Mouse (Mus musculus) lung, embryonic 14.5 days (tissue): Measurements from ENCODE around the gene Jph3. TPM values are rescaled to one million over a fixed set of nuclear protein-coding genes. Genes with fewer than 3 reads are reported as not detected.

Experiments
- ATAC-seq: fragments of 200-750 bp; cut with Nextera tagmentation; 2 replicates; pipeline ENCODE4 v1.8.0; 2017; ENCODE audit warnings: mild to moderate bottlenecking, moderate TSS enrichment, moderate library complexity; ENCODE audit not compliant: insufficient read depth
- DNase-seq: peaks from one replicate; pipeline ENCODE4 v3.0.0-alpha.2; 2015
- H3K27ac ChIP-seq: fragments of 300-500 bp; sonication (generic); 2 replicates; pipeline ENCODE4 v1.5.1; 2014; ENCODE audit warnings: low read depth, mild to moderate bottlenecking, moderate library complexity
- H3K27me3 ChIP-seq: fragments of 300-500 bp; sonication (generic); 2 replicates; pipeline ENCODE4 v1.6.1; 2014; ENCODE audit warnings: low read length, control low read depth; ENCODE audit not compliant: insufficient read depth
- H3K36me3 ChIP-seq: fragments of 300-500 bp; sonication (generic); 2 replicates; pipeline ENCODE4 v1.6.1; 2014; ENCODE audit warnings: control low read depth; ENCODE audit not compliant: insufficient read depth
- H3K4me1 ChIP-seq: fragments of 300-500 bp; sonication (generic); 2 replicates; pipeline ENCODE4 v1.6.1; 2014; ENCODE audit warnings: antibody characterized with exemption, control low read depth; ENCODE audit not compliant: insufficient read depth
- H3K4me2 ChIP-seq: fragments of 300-500 bp; sonication (generic); 2 replicates; pipeline ENCODE4 v1.6.1; 2014; ENCODE audit warnings: mild to moderate bottlenecking
- H3K4me3 ChIP-seq: fragments of 300-500 bp; sonication (generic); 2 replicates; pipeline ENCODE4 v1.5.1; 2014; ENCODE audit warnings: low read depth, low read length
- H3K9ac ChIP-seq: fragments of 300-500 bp; sonication (generic); 2 replicates; pipeline ENCODE4 v1.6.1; 2014
- H3K9me3 ChIP-seq: fragments of 300-500 bp; sonication (generic); 2 replicates; pipeline ENCODE4 v1.6.1; 2016; ENCODE audit warnings: low read depth, low read length, control low read depth
- CTCF ChIP-seq: IDR thresholded peaks from 2 replicates; pipeline ENCODE4 v1.5.1; 2016; ENCODE audit warnings: antibody characterized with exemption, low read depth
- WGBS: fragments of 180-500 bp; shearing (Covaris S2); extraction: QIAGEN DNeasy Blood & Tissue Kit; methylation state at CpG from one replicate; pipeline ENCODE4 v1.1.7; 2014; 5-methylcytosine and 5-hydroxymethylcytosine counted together
- polyA plus RNA-seq: library from polyadenylated mRNA; unstranded; fragments of >200 nt; fragmentation: Nextera tagmentation; extraction: Ambion mirVana; gene quantifications from 2 replicates; pipeline ENCODE4 v1.2.1, GENCODE M21; 2014

Gene Jph3
- 0.22 and 0.42 TPM in 2 replicates for polyA plus RNA-seq

GRCm38 (mm10) chr8:121729323-121729722, at the start of gene Jph3:
Jph3 (plus strand) TSS chr8:121729623.
- Histone ChIP-seq H3K4me3 (peak within 1 kb of the TSS; percentile 43), H3K4me1 (no peaks in the 10 kb centered on the region), H3K9me3 (no peaks in the 10 kb centered on the region; the same call in 1 of the 2 replicates), H3K4me2 (peak within 1 kb of the TSS; percentile 91), H3K27ac (no peak within 1 kb of the TSS), H3K27me3 (peaks cover 54% of the 10 kb centered on the region), H3K36me3 (no peaks in the 10 kb centered on the region), H3K9ac (peak within 1 kb of the TSS; percentile 13; the same call in 1 of the 2 replicates)
- no peak for TF ChIP-seq CTCF
- ATAC-seq, result no peak
- 10% methylated on average over 12 of the region's 12 CpGs for WGBS
- no peak for DNase-seq

- ATAC-seq (no peak), DNase-seq (no peak)
- no peak for TF ChIP-seq CTCF
- no peak overlapping the region for H3K4me3 ChIP-seq
- no peaks in the 10 kb centered on the region for H3K36me3 ChIP-seq
- H3K4me2 ChIP-seq, result no peak overlapping the region
- no peaks in the 10 kb centered on the region for H3K4me1 ChIP-seq
- 80% methylated on average over 4 of the region's 4 CpGs for WGBS
- H3K9me3 ChIP-seq, result no peaks in the 10 kb centered on the region
- H3K9ac ChIP-seq, result no peak overlapping the region
- H3K27ac ChIP-seq, result no peak overlapping the region
- H3K27me3 ChIP-seq, result no peaks in the 10 kb centered on the region; the same call in 1 of the 2 replicates
Observed at GRCm38 (mm10) chr8:121680896-121681295, 48.5 kb upstream of the Jph3 start.

DNA sequence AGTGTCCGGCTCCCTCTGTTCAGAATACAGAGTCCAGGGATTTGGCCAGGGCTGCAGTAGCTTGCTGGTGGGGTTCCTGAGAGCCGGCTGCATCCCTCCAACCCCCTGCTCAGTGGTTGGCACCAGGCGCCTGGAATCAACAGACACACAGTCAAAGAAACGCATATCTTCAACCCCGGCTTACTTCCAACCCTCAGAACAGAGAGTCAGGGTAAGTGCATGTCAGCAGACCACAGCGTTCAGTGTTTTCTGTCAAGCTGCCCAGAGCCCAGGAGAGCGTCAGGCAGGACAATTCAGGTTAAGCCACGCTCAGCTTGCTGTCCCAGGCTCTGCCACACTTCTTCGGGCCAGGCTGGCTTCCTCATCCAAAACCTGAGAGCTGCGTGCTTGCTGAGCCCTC, 48.0 kb upstream of the Jph3 start:
- H3K36me3 ChIP-seq, result no peaks in the 10 kb centered on the region
- H3K4me1 ChIP-seq, result no peaks in the 10 kb centered on the region
- H3K9ac ChIP-seq, result no peak overlapping the region
- no peaks in the 10 kb centered on the region for H3K9me3 ChIP-seq
- H3K4me2 ChIP-seq, result no peak overlapping the region
- no peak for DNase-seq
- no peak for ATAC-seq
- TF ChIP-seq CTCF, result no peak
- no peaks in the 10 kb centered on the region; the same call in 1 of the 2 replicates for H3K27me3 ChIP-seq
- H3K4me3 ChIP-seq, result no peak overlapping the region
- WGBS, result 50% methylated on average over 10 of the region's 10 CpGs
- H3K27ac ChIP-seq, result no peak overlapping the region

- Histone ChIP-seq H3K9me3 (no peaks in the 10 kb centered on the region), H3K4me2 (no peak overlapping the region), H3K4me1 (no peaks in the 10 kb centered on the region), H3K27me3 (no peaks in the 10 kb centered on the region; the same call in 1 of the 2 replicates), H3K27ac (no peak overlapping the region), H3K9ac (no peak overlapping the region), H3K4me3 (no peak overlapping the region), H3K36me3 (no peaks in the 10 kb centered on the region)
- ATAC-seq, result no peak
- WGBS, result 59% methylated on average over 10 of the region's 10 CpGs
- DNase-seq, result no peak
- no peak for TF ChIP-seq CTCF
Observed at GRCm38 (mm10) chr8:121683083-121683832, 46.2 kb upstream of the Jph3 start.

DNA sequence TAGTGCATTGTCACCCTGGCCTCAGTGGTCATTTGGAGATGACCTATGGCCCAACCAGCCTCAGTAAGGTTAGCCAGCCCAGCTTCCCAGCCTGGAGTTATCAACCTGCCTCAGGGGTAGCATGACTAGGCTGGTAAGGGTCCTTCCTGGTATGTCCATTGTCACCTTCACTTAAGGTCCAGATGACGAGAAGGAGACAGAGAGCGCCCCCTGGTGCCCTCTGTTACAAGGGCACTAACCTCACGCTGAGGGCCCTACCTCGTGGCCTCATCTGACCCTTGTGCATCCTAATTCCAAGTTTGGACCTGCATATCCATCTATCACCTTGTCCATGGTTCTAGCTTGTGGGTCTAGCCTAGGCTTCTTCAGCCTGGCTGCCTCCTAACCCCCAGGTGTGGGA, 44.0 kb upstream of the Jph3 start:
- peak; percentile 76 for TF ChIP-seq CTCF
- DNase-seq (peak; percentile 77), ATAC-seq (no peak)
- no peak overlapping the region for H3K27ac ChIP-seq
- H3K9me3 ChIP-seq, result no peaks in the 10 kb centered on the region
- H3K4me2 ChIP-seq, result no peak overlapping the region
- H3K4me1 ChIP-seq, result no peaks in the 10 kb centered on the region
- H3K4me3 ChIP-seq, result no peak overlapping the region
- no peaks in the 10 kb centered on the region; the same call in 1 of the 2 replicates for H3K27me3 ChIP-seq
- WGBS, result 11% methylated on average over 4 of the region's 4 CpGs
- H3K36me3 ChIP-seq, result no peaks in the 10 kb centered on the region
- no peak overlapping the region for H3K9ac ChIP-seq

- H3K9me3 ChIP-seq, result no peaks in the 10 kb centered on the region
- no peaks in the 10 kb centered on the region for H3K36me3 ChIP-seq
- ATAC-seq (no peak), DNase-seq (peak; percentile 52)
- no peak overlapping the region for H3K27ac ChIP-seq
- H3K4me1 ChIP-seq, result no peaks in the 10 kb centered on the region
- WGBS, result 56% methylated on average over 14 of the region's 14 CpGs
- no peak overlapping the region for H3K9ac ChIP-seq
- H3K27me3 ChIP-seq, result no peaks in the 10 kb centered on the region
- no peak for TF ChIP-seq CTCF
- no peak overlapping the region for H3K4me3 ChIP-seq
- no peak overlapping the region for H3K4me2 ChIP-seq
Observed at GRCm38 (mm10) chr8:121687455-121688161, 41.8 kb upstream of the Jph3 start.

DNA sequence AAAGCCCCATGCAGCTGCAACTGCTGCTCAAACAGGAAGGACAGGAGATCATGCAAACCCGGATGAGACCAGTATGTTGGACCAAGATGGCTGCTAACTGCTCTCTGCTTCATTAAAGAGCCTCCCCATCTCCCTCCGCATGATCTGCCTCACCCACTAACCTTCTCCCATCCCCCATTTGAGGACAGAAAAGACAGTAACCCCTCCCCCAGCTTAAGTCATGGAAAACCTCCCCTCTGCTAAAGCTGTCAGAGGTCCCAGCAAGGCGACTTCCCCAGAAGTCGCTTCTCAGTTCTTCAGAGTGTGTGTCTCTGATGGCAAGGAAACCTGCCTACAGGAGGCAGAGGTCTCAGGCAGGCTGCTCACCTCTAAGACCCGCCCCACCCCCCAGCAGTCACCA, 40.9 kb upstream of the Jph3 start:
- H3K4me2 ChIP-seq, result no peak overlapping the region
- no peaks in the 10 kb centered on the region for H3K4me1 ChIP-seq
- H3K36me3 ChIP-seq, result no peaks in the 10 kb centered on the region
- H3K27ac ChIP-seq, result no peak overlapping the region
- H3K9ac ChIP-seq, result no peak overlapping the region
- H3K27me3 ChIP-seq, result no peaks in the 10 kb centered on the region
- no peak overlapping the region for H3K4me3 ChIP-seq
- TF ChIP-seq CTCF, result no peak
- no peaks in the 10 kb centered on the region for H3K9me3 ChIP-seq
- ATAC-seq, result no peak
- no peak for DNase-seq
- whole genome bisulfite sequencing, result 28% methylated on average over 5 of the region's 5 CpGs
